Mouse (Mus musculus): Measurements from ENCODE around the gene Gm47841.

Gm47841 gene

DNA sequence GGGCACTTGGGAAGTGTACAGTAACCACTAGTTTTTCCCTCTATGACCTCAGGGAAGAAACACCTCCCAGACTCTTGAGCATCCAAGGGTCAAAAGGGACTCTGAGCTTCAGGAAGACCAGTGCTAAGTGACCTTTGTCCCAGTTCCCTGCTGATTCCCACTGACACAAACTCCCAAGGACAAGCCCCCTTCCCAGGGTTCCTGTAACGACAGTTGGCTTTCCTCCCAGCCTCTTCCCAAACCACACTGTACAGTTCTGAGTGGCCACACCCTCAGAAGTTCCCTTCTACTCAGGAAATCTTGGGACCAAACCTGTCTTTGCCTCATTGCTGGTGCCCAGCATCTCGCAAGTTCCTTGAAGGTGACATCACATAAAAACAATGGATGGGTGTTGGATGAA, 25.5 kb upstream of the Gm47841 start:
- DNase-seq = no peak

- DNase-seq = no peak
These were observed 23.6 kb upstream of the Gm47841 start for GRCm38 (mm10) chr15:101070762-101071161.

GRCm38 (mm10) chr15:101069641-101070190, 22.5 kb upstream of the Gm47841 start:
- no peak for DNase-seq

DNA sequence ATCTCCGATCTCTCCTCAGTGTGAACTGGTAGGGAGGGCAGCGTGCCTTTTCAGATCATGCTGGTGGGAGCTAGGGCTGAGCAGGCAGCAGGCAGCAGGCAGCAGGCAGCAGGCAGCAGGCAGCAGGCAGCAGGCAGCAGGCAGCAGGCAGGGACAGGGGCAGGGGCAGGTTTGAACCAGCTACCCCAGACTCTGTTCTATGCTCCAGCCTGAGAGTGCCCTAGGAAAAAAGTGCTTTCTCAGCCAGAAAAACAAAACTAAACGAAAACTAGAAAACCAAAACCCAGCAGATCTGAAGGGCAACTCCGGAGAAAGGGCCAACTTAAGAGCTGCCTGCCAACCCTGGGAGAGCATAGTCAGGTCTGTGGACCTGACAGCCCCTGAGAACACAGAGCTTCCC, 21.5 kb upstream of the Gm47841 start:
- no peak for DNase-seq

DNA sequence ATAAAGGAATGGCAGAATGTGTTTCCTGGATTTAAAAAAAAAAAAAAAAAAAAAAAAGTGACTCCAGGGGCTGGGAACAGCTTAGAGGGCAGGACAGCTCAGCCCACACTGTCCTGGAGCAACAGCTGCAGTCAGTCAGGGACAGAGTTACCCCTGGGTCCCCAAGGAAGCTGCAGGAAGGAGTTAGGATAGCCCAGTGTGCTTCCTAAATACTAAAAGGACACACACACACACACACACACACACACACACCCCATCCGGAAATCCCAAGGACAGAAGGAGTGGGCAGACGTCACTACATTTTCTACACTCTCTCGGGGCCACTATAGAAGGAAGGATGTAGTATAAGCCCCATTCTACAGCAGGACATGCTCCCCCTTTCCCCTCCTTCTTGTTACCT, 20.8 kb upstream of the Gm47841 start:
- DNase-seq = no peak

- DNase-seq = no peak
These were observed 19.9 kb upstream of the Gm47841 start for GRCm38 (mm10) chr15:101066920-101067696.

GRCm38 (mm10) chr15:101066364-101066847, 19.2 kb upstream of the Gm47841 start:
- DNase-seq = no peak

- no peak for DNase-seq
These were observed 17.9 kb upstream of the Gm47841 start for GRCm38 (mm10) chr15:101065069-101065468.

GRCm38 (mm10) chr15:101060280-101060852, 13.2 kb upstream of the Gm47841 start:
- DNase-seq = no peak

- DNase-seq = no peak
These were observed 12.5 kb upstream of the Gm47841 start for GRCm38 (mm10) chr15:101059570-101060279.

GRCm38 (mm10) chr15:101056225-101056624, 9.0 kb upstream of the Gm47841 start:
- peak; percentile 38 for DNase-seq

DNA sequence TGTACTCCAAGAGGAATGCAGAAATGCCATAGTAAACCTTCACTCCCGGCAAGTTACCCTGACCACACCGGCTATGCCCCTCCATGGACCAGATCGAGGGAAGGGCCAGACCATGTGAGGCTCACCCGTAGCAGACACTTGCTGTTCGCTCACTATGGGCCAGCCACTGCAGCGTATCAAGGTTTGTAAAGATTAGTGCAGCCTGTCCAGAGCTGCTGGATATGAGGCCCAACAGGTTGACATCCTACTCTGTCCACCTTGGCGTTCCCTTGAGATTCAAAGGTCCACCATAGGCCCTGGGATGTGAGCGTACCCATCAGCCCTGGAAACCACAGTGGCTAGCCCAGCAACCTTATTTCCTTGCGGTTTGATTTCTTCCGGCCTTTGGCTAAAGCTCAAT, 7.3 kb upstream of the Gm47841 start:
- DNase-seq = no peak

DNA sequence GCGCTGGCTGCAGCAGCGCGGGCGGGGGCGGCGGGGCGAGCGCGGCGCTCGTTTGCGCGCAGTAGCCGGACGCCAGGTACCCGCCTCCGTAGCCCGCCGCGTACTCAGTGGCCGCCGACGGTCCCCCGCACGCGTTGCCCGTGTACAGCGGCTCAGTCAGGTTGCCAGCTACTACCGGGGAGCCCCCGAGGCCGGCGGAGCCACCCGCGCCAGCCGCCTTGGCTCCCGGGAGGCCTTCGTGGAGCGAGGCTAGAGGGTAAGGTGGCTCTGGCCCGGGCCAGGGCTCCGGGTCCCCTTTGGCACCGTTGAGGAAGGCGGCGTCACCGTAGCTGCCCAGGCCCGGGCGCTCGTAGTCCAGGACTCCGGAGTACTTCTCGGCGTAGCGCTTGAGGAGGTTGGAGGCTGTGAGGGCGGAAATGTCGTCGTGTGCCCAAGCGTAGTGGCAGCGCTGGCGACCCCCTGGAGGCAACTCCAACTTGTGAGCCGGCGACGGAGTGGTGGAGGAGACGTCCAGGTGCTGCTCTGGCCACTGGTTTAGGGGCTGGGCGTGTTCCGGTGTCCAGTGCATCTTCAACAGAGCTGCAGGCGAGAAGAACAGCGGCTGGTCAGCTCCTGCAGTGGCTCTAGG, 6.7 kb upstream of the Gm47841 start:
- peak; percentile 36 for DNase-seq

GRCm38 (mm10) chr15:101052560-101053501, 5.6 kb upstream of the Gm47841 start:
- no peak for DNase-seq

DNA sequence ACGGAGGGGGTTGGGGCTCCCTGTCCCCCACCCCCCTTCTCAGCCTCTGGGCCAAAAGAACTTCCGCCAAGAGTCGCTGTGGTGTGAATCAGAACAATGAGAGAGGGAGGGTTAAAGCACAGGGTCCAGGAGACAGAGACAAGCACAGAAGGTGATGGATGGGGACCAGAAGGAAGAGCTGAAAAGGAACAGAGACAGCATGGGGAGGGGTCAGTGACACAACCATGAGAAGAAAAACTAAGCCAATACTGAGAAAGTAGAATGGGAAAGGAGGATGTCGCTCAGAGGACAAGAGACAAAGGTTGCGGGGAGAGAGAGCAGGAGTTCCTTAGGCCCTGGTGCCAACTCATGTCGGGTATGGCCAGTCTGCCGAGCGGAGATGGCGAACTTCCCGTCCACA, 4.7 kb upstream of the Gm47841 start:
- DNase-seq = no peak

DNA sequence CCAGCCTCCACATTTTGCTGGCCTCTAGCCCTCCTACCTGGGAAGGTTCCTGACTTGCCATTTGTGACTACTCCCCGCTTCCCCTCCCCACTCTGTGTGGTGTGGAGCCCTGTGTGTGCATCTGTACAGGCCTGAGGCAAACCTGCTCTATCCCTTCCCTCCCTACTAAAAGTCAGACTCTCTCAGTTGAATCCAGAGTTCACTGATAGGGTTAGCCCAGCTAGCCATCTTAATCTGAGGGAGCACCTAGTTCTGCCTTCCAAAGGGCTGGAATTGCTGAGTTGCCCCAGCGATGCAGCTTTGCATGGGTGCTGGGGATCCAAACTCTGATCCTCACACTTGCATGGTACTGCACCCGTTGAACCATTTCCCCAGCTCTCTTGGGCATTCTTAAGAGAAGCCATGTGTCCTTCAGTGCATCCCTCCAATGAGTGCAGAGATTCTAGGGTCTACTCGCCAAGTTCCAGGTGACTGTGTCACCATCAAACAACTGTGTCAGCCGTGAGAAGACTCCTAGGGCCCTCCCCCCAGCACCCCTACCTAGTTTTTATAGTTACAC, 1.2 kb upstream of the Gm47841 start:
- no peak for DNase-seq

DNA sequence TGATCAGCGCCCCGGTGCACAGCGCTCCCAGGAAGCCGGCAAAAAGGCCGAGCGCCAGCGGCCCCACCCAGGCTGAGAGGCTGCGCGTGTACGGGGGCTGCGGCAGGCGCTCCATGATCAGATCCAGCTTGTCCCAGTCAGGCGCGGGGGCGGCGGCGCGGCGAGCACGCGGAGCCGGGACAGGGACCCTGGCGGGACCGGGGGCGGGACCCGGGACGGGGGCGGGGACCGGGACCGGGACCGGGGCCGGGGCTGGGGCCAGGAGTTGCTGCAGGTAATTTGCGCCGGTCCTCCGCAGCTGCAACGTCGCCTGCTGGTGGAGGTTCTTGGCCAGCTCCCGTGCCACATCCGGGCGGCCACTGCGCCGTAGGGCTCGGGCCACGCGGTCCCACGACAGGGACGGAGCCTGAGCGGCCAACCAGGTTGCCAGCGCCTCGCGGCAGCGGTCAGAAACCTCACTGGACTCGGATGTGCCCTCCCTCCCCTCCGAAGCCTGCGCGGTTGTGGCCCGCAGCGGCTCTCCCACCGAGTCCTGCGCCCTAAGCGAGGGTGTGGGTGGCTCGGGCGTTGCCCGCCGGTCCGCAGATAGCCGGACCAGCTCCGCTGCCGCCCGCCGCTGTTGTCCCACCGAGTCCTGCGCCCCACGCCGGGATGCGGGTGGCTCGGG, 537 bp downstream of the Gm47841 start:
- DNase-seq = peak; percentile 60

GRCm38 (mm10) chr15:101046039-101046526, 1.1 kb downstream of the Gm47841 start:
- no peak for DNase-seq

GRCm38 (mm10) chr15:101044531-101044930, 2.7 kb downstream of the Gm47841 start:
- no peak for DNase-seq

- DNase-seq = peak; percentile 48
These were observed 4.6 kb downstream of the Gm47841 start for GRCm38 (mm10) chr15:101042613-101043012.

DNA sequence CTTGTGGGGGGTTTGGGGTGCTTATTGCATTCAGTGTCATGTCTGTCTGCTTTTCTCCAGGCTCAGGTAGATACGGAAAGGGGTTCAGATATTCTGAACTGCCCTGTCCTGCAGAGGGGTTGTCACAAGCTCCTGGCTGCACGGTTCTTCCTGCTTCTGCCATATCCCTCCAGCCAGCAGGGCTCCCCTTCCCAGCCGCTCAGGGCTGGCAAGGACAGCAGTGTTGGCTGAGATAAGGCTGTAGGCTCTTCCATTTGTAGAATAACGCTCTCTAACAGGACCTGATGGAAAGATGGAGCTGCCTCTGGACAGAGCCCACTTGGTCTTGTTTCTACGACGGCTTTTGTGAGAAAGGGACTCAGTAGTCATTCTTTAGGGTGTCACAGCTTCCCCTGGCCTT, 5.2 kb downstream of the Gm47841 start:
- DNase-seq = no peak
